Mouse (Mus musculus) bone marrow, adult 2 months (tissue): Measurements from ENCODE around the gene Gm11733. TPM values are rescaled to one million over a fixed set of nuclear protein-coding genes. Genes with fewer than 3 reads are reported as not detected.
"Not testable (repeated sequence)": the region's sequence is repeated elsewhere in the genome, so short reads cannot be mapped to it uniquely, and the experiment has no call there.

Source experiments
- H3K27ac ChIP-seq: fragments of 200-500 bp; 2 replicates; pipeline ENCODE4 v1.5.1; 2012; ENCODE audit warnings: low read depth, mild to moderate bottlenecking, control low read depth, inconsistent platforms, low read length; ENCODE audit not compliant: control insufficient read depth, poor library complexity, insufficient read depth
- H3K4me1 ChIP-seq: fragments of 200-500 bp; 2 replicates; pipeline ENCODE4 v1.6.1; 2011; ENCODE audit warnings: low read length; ENCODE audit not compliant: control insufficient read depth, insufficient read depth
- H3K4me3 ChIP-seq: fragments of 200-500 bp; replicated peaks from 2 replicates; pipeline ENCODE3; 2011; ENCODE audit warnings: mild to moderate bottlenecking, low read depth, low read length, control low read depth; ENCODE audit not compliant: control insufficient read depth
- CTCF ChIP-seq: fragments of 200-500 bp; IDR thresholded peaks from 2 replicates; pipeline ENCODE4 v1.5.1; 2011; ENCODE audit warnings: low read length, control low read depth; ENCODE audit not compliant: control insufficient read depth, insufficient read depth
- POLR2A ChIP-seq: fragments of 200-500 bp; IDR thresholded peaks from 2 replicates; pipeline ENCODE4 v1.6.1; 2011; ENCODE audit warnings: low read depth, mild to moderate bottlenecking, control low read depth, low read length, borderline replicate concordance; ENCODE audit not compliant: control insufficient read depth
- WGBS: fragments of 180-500 bp; shearing (Covaris S2); methylation state at CpG from one replicate; pipeline ENCODE4 v1.1.7; 2018; 5-methylcytosine and 5-hydroxymethylcytosine counted together
- polyA plus RNA-seq: library from polyadenylated mRNA; stranded (reverse); fragments of >200 nt; gene quantifications from 2 replicates; pipeline ENCODE4 v1.2.4, GENCODE M21; 2011; ENCODE audit warnings: low replicate concordance; ENCODE audit not compliant: missing spikeins, insufficient read depth, insufficient read length

Gene Gm11733
- polyA plus RNA-seq, 1 experiment = not detected

GRCm38 (mm10) chr11:117459148-117459547, 25.0 kb upstream of the Gm11733 start:
- H3K27ac ChIP-seq = no peak overlapping the region
- WGBS = 9% methylated on average over 8 of the region's 8 CpGs
- TF ChIP-seq POLR2A = no peak
- no peak for TF ChIP-seq CTCF
- no peak overlapping the region for H3K4me3 ChIP-seq
- H3K4me1 ChIP-seq = no peaks in the 10 kb centered on the region

GRCm38 (mm10) chr11:117462202-117462864, 21.8 kb upstream of the Gm11733 start:
- TF ChIP-seq CTCF (no peak), POLR2A (no peak)
- H3K4me3 ChIP-seq = no peak overlapping the region
- no peak overlapping the region for H3K27ac ChIP-seq
- 22% methylated on average over 16 of the region's 16 CpGs for WGBS
- H3K4me1 ChIP-seq = no peaks in the 10 kb centered on the region

- H3K4me1 ChIP-seq, H3K27ac ChIP-seq, H3K4me3 ChIP-seq: not testable (repeated sequence)
- 64% methylated on average over 4 of the region's 4 CpGs for WGBS
These were observed 20.8 kb upstream of the Gm11733 start for GRCm38 (mm10) chr11:117463416-117463815.

DNA sequence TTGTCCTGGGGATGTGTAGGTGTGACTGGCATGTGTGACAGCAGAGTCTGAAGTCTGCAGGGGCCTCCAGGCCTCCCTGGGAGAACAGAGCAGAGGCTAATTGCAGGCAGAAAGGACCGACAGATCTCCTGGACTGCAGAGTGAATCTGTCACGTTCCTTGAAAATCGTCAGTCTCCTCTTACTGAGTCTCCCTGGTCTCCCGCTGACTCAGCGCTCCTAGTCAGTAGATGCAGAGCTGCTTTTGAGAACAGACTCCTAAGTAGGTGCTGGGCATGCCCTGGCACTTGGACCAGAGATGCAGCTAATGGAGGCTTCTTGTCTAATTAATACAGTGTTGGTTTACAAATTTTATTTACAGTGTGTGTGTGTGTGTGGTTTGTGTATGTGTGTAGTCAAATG, 17.9 kb upstream of the Gm11733 start:
- Histone ChIP-seq H3K4me3 (no peak overlapping the region), H3K4me1 (no peaks in the 10 kb centered on the region), H3K27ac (no peak overlapping the region)
- 57% methylated on average over 5 of the region's 5 CpGs for WGBS
- no peak for TF ChIP-seq POLR2A
- no peak for TF ChIP-seq CTCF

- Histone ChIP-seq H3K4me1 (no peaks in the 10 kb centered on the region), H3K27ac (no peak overlapping the region), H3K4me3 (no peak overlapping the region)
- 92% methylated on average over 7 of the region's 7 CpGs for whole genome bisulfite sequencing
- TF ChIP-seq CTCF (no peak), POLR2A (no peak)
These were observed 17.3 kb upstream of the Gm11733 start for GRCm38 (mm10) chr11:117466911-117467310.

- Histone ChIP-seq H3K4me1 (no peaks in the 10 kb centered on the region), H3K27ac (no peak overlapping the region), H3K4me3 (no peak overlapping the region)
- no peak for TF ChIP-seq POLR2A
- no peak for TF ChIP-seq CTCF
- WGBS = 31% methylated on average over 6 of the region's 6 CpGs
These were observed 15.4 kb upstream of the Gm11733 start for GRCm38 (mm10) chr11:117468585-117469363.

DNA sequence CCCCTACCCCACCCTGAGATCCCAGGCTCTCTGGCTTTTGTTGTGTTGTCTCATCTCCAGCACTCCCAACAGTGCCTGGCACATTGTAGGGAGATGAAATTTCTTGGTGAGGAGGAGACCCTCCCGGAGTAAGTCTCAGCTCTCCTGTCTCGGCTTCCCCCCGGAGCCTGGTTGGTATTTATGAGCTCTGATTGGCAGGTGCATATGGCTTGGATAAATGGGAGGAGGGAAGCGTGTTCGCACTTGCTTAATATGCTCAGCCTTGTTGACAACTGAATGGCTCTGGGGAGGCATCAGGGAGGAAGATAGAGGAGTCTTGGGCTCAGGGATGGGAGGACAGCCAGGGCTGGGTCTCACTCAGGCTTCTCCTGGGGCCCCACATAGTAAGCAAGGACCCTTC, 14.4 kb upstream of the Gm11733 start:
- Histone ChIP-seq H3K4me3 (no peak overlapping the region), H3K4me1 (no peaks in the 10 kb centered on the region), H3K27ac (no peak overlapping the region)
- TF ChIP-seq CTCF (no peak), POLR2A (no peak)
- 77% methylated on average over 5 of the region's 5 CpGs for whole genome bisulfite sequencing

DNA sequence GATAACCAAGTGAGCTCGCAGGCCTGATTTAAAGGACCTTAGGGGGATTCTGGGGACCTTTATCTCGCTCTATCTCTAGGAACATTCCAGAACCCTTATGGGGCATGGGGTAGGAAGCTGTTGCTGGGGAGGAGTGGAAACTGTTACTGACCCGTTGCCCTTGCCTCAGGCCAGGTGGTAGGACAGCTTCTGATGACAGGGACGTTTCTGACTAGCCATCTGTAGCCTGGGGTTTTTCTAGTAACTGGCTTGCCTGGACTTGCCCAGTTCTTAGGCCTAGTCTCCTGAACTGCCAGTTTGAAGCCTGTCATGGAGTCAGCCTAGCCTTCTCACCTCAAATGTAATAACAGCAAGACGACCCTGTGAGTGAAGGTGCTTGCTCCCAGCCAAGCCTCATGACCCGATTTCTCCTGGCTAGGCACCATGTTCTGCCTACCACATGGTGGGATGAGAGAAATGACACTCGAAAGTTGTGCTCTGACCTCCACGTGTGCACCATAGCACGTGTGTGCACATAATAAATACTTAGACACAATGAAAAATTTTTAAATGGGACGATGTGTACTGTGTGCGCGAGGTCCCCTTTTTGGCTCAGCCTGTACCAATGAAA, 13.5 kb upstream of the Gm11733 start:
- Histone ChIP-seq H3K27ac (no peak overlapping the region), H3K4me3 (no peak overlapping the region), H3K4me1 (no peaks in the 10 kb centered on the region)
- 85% methylated on average over 12 of the region's 12 CpGs for WGBS
- TF ChIP-seq CTCF = no peak
- TF ChIP-seq POLR2A = no peak
